17 mouse cellular contexts compared by ENCODE assay signal in the genomic region with DNA sequence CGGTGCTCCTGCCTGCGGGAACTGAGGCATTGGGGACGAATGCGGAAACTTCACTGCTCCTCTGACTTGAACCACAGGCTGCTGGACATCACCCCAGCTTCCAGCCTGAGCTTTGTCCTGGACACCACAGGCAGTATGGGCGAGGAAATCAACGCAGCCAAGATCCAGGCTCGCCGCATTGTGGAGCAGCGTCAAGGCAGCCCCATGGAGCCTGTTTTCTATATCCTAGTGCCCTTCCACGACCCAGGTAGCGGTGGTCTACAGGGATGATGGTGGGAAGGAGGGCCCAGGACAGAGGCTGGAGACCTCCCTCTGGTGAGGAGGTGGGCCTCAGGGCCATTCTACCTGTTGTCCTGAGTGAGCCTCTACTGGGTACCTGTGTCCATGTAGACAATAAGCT. TPM values are rescaled to one million over a fixed set of nuclear protein-coding genes. Genes with fewer than 3 reads are reported as not detected.
"Had no signal": no experiment of that assay in that cellular context is flagged by ENCODE, and none has a peak within 500 bp of the region (broad histone marks: within the 10 kb centered on the region; RNA-seq: fewer than 3 reads in every experiment).

No protein-coding gene starts in this region.

- H3K27me3 ChIP-seq: lung, embryonic 15.5 days; midbrain, embryonic 12.5 days had no signal

- H3K27ac ChIP-seq: kidney, postnatal 0 days; layer of hippocampus, adult 2 months; liver, embryonic 14.5 days; lung, embryonic 15.5 days; midbrain, embryonic 12.5 days had no signal

- H3K4me3 ChIP-seq: layer of hippocampus, adult 2 months; lung, embryonic 15.5 days; megakaryocyte, embryonic 14.5 days; midbrain, embryonic 12.5 days had no signal

- DNase-seq: kidney, adult 2 months; layer of hippocampus, adult 9-11 months; lung, adult 18-20 months; lung, postnatal 10 days; lung, postnatal 36 days; thymus, adult 18-20 months; thymus, postnatal 14 days; thymus, postnatal 4 days had no signal

- H3K9ac ChIP-seq: liver, embryonic 14.5 days; lung, embryonic 15.5 days; midbrain, embryonic 12.5 days had no signal

- H3K4me2 ChIP-seq: lung, embryonic 15.5 days; midbrain, embryonic 12.5 days had no signal

- H3K9me3 ChIP-seq: lung, embryonic 15.5 days; megakaryocyte, embryonic 14.5 days; midbrain, embryonic 12.5 days had no signal

- ATAC-seq: midbrain, embryonic 16.5 days had no signal

RNA-seq across cellular contexts. Expression of gene Sapcd1, which starts 7.9 kb away (rescaled TPM):
- total RNA-seq: left cerebral cortex, adult 18-20 months; liver, adult 2 months had no signal
